Mouse (Mus musculus) c-Kit-positive CD71-positive TER-119-negative erythroid progenitor cells, embryonic 14.5 days (primary cell): ENCODE data around the gene Amn.

Experiments used
- DNase-seq: peaks from one replicate; pipeline ENCODE4 v3.0.0-alpha.2; 2013; ENCODE audit warnings: low read depth

The Amn gene

DNA sequence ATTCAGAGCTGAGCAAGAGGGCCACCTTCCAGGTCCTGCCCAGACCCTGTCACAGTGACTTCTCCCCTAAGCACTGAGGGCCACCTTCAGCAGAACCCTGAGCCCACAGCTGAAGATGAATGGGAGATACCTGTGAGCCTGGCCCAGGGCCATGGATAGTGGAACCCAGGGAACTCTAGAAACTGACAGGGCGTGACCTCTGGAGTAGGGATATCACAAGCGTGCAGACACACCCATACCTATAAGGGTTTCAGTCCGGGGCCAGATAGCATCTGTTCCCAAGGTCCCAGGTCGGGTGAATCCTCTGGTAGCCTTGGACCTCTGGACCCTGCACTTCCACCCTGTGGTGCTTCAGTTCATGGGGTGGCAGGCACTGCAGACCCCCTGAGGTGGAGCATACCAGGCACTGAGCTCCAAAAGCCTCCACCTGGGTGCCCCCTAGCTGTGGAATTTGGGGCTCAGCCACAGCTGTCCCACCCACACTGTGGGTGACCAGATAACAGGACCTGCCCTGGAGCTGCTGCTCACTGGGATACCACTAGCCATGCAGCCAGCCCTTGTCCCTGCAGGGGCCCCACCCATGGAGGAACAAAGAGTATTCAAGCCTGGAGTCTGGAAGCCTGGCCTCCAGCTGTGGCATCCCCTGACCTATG, 3.1 kb upstream of the Amn start:
- DNase-seq: peak; percentile 55

DNA sequence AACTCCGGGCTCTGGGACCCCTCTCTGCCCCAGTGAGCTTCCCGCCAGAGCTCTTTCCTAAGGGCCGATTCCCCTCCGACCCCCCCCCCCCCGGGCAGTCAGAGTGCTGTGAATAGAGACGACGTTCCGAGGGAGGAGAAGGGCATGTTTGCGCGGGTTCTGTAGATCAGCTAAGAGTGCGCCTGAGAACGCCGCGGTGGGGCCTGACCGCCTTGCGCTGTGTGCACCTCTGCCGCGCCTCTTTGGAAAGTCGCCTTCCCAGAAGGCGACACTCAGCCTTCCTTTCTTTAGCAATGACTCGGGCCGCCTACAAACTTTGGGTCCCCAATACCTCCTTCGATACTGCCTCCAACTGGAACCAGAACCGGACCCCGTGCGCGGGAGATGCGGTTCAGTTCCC, 511 bp downstream of the Amn start:
- DNase-seq: no peak

DNA sequence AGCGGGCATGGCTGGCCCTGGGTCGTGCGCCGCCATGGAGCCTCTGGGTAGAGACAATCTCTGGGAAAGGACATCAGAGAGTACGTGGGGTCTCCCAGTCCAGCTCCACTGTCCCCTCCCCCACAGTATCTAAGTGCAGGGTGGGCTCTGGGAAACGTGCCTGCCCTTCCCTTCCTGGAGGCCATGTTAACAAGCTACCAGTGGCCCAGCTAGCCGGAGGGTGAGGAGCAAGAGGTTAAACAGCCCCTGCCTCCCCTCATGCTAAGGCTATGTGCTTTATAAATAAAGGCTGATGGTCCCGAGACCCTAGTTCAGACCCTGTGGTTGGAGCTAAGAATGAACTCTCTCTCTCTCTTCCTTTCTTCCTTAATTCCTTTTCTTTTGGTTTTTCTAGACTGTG, 1.1 kb downstream of the Amn start:
- DNase-seq: no peak

DNA sequence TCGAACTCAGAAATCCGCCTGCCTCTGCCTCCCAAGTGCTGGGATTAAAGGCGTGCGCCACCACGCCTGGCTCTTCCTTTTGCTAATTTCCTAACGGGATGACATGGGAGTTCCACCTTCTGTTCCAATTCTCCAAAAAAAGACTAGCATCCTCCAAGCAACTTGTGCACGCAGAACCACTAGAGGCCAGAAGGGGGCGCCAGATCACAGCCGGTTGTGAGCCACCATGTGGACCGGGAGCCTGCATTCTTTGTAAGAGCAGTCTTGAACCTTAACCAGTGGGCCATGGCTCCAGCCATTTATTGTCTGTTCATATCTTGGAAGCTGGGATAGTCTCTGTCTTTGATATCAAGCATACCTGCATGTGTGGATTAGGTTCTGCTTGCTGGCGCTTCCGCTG, 1.5 kb downstream of the Amn start:
- DNase-seq: peak; percentile 76

DNA sequence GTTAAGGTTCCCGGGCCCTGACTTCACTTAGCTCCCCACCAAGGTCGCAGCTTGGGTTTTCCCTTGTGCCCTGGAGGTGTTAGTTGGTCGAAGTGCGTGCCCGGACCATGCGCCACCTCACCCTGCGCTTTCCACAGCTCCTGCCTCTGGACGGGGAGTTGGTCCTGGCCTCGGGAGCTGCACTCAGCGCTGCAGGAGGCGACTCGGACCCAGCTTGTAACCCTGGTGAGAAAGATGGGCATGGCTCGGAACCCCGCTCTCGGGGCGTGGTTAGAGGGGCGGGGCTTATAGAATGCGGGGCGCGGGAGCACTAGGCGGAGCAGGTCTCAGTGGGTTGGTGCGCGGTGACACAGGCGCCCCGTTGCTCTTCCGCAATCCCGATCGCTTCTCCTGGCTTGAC, 3.1 kb downstream of the Amn start:
- DNase-seq: no peak

DNA sequence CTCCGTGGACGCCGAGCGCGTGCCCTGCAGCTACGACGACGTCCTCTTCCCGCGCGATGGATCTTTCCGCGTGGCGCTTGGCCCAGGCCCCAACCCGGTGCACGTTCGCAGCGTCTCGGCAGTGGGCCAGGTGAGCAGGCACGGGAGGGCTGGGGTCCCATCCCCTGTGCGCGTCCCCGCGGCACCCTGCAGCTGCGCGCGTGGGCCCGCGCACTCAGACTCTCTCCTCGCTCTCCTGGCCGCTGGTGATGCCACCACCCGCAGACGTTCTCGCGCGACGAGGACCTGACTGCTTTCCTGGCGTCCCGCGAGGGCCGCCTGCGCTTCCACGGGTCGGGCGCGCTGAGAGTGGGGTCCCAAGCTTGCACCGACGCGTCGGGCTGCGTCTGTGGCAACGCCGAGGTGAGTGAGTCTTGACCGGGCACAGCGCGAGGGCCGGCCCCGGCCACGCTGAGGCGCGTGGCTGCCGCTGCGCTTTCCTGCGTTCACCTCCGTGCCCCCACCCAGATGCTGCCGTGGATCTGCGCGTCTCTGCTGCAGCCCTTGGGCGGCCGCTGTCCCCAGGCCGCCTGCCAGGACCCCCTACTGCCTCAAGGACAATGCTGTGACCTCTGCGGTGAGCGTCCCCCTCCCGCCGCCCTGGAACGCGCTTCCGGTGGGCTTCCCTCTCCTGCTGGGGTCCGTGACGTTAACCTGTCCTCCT, 3.7 kb downstream of the Amn start:
- no peak for DNase-seq

DNA sequence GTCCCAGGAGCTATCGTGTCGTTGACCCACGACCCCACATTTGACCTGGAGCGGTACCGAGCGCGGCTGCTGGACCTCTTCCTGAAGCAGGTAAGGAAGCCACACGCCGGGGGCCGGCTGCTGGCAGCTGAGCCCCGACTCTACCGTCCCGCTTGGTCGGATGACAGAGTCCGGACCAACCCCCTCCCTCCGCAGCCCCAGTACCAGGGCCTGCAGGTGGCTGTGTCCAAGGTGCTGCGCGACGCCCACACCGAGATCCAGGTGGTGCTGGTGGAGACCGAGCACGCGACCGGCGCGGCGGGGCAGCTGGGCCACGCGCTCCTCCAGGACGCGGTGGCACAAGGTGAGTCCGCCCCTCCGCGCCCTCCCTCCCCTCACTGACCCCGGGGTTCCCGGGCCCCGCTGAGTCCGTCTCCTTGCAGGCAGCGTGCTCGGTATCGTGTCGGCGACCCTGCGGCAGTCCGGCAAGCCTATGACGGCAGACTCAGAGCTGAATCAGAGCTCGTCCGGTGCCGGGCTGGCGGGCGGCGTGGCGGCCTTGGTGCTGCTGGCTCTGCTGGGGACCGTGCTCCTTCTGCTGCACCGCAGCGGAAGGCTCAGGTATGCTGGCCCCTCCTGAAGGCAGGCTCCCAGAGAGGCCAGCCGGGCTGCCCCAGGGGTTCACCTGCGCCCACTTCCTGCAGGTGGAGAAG, 4.4 kb downstream of the Amn start:
- DNase-seq: no peak

DNA sequence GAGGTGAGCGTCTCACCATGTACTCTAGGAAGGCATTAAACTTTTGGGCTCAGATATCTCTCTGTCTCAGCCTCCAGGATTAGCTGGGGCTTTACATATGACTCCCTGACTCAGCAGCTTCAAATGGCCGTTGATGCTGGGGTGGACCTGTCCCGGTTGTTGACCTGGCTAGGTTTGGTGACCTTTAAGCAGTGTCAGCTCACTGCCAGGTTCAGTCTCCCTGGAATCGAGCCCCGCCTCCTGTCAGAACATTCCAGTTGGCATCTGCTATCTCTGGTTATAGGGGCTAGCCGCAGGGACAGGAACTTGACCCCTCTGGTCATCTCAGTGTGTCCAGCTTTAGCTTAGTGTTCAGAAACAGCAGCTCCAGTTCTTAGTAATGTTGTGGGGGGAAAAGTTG, 5.5 kb downstream of the Amn start:
- no peak for DNase-seq

DNA sequence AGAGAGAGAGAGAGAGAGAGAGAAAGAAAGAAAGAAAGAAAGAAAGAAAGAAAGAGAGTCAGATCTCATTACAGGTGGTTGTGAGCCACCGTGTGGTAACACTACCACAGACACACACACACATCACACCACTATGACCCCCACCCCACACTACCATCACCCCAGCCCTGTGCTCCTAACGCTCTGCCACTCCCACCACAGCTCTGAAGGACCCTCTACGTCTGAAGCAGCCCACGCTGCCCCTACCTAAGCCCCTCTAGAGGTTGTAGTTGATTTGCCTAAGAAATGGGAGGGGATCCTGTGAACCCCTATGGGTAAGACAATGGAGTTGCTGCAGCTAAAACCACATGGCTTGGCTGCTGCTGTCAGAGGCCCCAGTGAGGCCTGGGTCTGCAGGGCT, 12.7 kb downstream of the Amn start:
- no peak for DNase-seq

DNA sequence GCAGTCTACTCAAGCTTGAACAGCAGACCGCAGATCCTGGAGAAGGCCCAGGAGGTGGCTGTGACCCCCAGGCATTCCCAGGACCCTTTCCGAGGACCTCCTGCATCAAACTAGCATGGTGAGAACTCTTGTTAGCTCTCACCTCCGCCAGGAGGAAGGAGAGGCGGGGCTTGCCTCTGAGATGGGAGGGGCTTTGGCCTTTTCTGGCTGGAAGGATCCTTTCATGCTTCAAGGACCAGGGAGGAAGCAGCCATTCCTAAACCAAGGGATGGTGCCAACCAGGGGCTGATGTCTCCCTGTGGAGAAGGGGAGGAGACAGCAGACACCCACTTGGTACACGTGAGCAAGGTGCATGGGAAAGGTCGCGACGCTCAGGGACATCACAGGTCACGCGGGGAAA, 13.6 kb downstream of the Amn start:
- no peak for DNase-seq

DNA sequence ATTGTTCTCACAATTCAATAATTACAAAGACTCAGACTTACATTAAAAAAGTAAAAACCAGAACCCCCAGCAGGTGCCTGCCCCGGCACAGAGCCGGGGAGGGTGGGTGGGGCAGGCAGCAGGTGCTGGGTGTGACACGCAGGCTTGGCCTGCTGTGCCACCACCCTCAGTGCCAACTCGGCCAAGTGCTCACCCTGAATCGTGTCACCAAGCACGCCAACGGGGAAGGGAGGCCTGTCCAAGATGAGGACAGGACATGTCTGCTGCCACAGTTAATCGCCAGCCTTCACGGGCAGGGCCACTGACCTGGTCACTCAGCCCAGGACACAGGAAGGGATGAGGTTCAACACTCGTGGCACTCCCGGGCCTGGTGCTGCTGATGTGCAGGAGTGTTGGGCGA, 22.1 kb downstream of the Amn start:
- no peak for DNase-seq

DNA sequence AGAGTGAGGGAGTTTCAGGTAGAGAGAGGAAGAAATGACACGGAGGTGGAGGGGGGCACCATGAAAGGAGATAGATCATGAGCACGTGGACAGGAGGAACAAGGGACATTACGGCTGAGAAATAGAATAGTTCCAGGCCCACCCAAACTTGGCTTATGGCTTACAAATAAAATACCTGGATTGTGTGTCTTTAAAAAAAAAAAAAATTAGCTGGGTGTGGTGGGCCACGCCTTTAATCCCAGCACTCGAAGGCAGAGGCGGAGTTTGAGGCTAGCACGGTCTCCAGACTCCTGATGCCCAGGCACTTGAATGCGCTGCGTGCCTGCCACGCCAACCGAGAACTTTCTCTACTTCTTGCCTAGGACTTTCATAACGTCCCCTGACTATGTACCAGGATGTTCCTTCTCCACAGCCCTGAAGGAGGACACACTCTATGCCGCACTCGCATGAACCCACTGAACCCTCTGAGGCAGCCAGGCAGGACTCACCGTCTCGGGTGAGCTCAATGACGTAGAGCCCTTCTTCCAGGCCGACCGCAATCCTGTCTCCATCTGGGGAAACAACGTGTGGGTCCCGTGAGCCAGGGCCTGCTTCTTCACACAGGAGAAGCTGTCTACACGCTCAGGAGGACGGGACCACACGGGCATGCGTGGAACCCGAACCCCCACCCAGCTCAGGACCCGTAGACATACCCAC, 30.6 kb downstream of the Amn start:
- DNase-seq: no peak

DNA sequence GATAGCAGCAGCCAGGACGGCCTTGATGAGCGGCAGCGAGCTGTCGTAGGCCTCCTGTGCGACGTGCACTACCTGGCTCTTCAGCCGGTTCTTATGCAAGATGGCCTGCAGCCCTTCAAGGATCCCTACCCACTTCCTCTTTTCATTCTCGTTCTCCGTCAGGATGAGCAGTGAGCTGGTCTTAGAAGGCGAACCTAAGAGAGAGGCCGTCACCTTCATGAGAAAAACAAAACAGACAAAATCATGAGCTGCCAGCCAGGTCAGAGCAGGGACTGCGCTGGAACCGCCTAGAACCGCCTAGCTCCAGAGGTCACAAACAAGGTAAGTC, 31.1 kb downstream of the Amn start:
- no peak for DNase-seq

DNA sequence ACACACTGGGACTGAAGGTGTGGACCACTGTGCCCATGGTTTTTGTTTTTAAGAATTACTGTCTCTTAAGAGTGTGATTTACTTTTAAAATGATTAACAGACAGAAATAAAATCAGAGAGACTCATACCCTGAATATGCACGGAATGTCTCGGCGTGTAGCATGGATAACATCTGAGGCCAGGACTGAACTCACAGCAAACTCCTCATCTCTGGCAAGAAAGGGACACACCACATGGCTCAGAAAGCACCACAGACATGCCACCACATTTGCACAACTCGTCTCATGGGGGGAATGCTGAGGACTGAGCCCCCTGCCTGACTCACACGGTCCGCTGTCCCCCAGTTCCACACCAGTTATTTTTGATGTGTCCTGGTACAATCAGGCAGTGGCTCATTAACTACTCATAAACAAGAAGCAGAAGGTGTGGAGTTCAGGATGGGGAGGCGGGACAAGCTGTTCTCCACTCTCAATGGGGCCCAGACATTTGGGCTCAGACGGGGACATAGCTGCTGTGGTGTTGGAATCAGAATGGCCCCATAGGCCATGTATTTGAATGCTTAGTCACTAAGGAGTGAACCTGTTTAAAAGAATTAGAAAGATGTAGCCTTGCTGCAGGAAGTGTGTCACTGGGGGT, 32.9 kb downstream of the Amn start:
- DNase-seq: no peak

DNA sequence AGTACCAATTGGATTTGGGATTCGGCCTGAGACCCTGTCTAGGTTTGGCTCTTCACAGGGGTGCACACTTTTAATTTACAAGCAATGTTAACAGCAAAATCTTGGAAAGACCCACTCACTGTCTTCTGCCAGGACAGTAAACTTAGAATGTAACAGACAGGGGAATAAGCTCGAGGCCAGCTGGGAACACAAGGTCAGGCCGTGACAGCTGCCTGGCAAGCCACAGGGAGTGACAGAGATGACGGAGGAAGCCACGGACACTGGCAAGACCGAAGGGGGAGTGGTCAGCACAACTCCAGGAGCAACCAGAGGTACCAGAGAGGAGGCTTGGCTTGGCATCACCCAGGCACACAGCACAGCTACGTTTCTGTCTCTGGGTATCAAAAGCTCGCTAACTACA, 35.9 kb downstream of the Amn start:
- DNase-seq: no peak

DNA sequence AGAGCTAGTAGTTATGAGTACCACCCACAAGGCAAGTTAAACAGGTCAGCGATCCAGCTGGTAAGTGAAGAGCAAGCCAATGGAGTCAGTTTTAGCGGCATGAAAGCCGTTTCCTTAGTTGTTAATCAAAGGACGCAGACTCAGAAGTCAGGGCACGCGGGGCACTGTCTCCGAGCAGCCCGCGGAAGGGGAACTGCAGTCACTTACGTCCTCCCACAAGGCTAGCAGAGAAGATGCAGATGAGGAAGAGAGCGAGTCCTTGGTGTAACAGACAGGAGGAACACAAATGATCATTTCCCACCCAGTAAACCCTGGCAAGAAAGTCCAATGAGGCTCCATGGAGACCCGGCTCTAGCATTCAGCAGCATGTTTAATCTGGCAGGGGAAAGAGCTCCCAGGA, 38.4 kb downstream of the Amn start:
- DNase-seq: no peak

DNA sequence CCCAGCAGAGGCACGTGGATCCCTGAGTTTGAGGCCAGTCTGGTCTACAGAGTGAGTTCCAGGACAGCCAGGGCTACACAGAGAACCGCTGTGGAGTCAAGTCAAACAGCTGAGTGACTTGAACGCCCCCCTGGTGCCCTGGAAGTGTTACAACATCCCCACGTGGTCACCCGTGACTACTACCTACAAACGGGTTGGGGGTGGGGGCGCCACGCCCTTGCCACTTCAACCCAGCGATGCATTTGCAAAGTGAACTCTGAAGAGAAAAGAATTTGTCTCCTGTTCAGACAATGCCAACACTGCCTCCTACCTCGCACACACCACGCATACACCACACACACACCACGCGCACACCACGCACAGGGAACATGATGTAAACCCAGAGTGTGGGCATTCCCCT, 39.0 kb downstream of the Amn start:
- no peak for DNase-seq

DNA sequence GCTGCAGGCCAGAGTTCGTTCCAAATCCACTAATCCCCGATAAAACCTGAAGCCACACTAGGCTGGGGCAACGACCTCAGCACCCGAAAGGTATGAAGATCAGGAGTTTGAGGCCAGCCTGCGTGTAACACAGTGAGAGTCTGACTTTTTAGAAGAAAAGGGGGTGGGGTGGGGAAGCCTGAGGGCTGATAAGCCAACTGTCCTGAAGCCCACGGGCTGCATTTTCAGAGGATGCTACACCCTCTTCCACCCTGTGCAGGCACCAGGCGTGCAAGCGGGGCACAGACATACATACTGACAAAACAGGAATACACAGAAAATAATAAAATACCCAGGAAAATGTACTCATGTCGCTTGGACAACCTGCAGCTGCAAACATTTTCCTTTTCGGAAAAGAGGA, 40.9 kb downstream of the Amn start:
- DNase-seq: no peak

DNA sequence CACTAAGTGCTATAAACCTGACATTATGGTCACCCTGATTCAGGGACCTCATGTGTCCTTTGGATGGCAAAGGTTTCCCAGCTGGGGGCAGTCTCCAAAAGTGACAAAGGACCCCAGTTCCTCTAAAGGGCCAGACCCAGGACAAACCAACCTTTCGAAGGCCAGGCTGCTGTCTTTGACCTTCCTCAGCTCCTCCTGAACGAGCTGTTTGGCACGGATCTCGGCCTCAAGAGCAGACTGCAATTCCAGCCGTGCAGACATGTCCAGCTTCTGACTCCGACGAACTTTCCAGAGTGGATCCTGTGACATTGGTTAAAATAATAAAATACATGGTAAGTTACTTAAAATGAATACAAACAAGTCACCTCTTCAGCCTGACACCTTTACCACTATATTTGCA, 43.4 kb downstream of the Amn start:
- DNase-seq: no peak

DNA sequence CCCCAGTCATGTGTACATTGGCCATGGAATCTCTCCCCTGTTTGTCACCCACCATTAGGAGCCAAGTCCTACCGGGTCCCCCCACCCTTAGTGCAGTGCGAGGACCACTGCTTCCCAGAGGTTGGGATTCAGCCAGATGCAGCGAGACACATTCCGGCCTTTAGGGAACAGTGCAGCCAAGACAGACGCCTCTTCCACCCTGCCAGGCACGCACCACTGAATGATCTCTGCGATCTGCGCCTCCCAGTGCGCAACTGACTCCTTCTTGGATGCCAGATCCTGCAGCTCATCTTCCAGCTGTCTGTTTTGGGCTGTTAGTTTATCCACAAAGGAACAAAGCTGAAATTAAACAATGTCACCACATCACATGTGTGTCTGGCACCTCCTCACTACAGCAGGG, 46.8 kb downstream of the Amn start:
- DNase-seq: no peak

DNA sequence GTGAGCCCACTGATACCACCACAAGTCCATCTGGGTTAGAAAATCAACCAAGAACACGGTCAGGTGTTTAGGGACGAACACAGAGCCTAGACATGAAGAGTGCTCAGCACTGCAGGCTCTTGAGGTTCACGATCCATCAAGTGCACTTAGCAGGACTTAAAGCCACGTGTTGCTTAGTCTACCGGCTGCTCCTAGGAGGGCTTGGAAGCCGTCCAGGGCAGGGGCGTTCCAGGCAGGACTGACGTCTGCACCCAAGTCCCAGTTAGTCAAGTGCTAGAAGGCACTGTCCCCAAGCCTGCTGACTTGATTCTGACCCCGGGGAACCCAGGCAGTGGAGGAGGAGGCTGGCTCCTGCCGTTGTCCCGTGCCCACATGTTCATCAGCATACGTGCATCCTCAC, 49.7 kb downstream of the Amn start:
- DNase-seq: no peak

DNA sequence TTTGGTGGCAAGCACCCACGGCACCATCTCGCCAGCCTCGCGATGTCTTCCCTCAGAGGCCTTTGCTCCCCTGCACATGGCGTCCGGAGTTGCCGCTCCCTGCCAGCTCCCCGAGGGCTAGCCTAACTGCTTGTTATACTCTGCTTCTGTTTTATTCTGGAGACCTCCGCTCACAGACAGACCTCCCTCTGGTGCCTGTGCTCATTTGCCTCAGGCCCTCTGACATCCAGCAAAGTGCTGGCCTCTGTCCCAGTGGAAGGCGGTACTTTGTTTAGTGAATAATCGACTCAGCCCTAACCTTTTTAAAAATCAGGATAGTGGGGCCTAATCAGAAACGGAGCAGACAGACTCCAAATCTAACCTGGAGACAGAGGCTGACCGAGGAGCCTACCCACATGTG, 50.9 kb downstream of the Amn start:
- DNase-seq: no peak

DNA sequence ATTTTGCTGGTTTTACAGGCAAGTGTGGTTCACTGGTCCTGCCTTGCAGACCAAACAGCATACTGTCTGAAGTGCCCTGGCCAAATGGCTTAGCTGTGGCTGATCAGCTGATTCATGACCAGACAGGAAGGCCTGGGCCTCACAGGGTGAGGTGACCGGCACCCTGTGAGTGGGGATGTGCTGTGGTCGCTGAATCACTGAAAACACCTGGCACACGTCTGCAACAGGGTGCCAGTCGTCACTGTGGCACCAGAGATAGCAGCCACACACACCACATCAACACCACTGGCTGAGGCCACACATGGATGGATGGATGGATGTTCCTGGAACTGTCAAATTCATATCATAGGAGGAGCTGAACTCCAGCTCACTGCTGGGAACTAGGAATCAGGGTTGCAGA, 52.5 kb downstream of the Amn start:
- no peak for DNase-seq
